Mouse (Mus musculus): ENCODE measurements around the gene Olfr676. TPM values are rescaled to one million over a fixed set of nuclear protein-coding genes. Genes with fewer than 3 reads are reported as not detected.
A peak's percentile ranks its signal among the peaks of the same experiment; 100 is the strongest.
"Not testable (repeated sequence)": the region's sequence is repeated elsewhere in the genome, so short reads cannot be mapped to it uniquely, and the experiment has no call there.

The Olfr676 gene
- total RNA-seq (2021) (not detected), polyA plus RNA-seq (2012; rRNA removed) (not detected in 2 replicates)
- long read RNA-seq, result 0 reads

DNA sequence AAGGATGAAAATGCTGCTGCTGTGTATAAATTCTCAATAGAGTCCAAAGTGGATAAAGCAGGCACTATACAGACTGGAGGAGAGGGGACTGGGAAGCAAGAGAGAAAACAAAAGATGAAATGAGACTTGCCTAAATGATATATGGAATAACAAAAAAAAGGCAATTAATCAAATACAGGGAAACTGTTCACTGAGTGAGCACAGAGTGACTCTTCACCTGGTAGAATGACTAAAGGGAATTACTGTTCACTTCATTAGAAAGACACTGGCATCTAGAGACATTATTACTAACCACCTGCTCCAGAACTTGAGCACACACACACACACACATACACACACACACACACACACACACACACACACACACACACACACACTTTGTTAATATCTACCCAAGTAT, at the start of gene Olfr676:
Gene Olfr676 (plus strand): TSS at position 301 of the 400 bp plus-strand sequence.
- Histone ChIP-seq H3K4me1 (ENCODE audit: control insufficient read depth, insufficient read depth, low read length) (no peaks in the 10 kb centered on the region), H3K4me3 (no peak within 1 kb of the TSS), H3K27me3 (ENCODE audit: control insufficient read depth, insufficient read depth, low read length) (no peaks in the 10 kb centered on the region), H3K79me2 (replicated peaks; ENCODE audit: control insufficient read depth, insufficient read depth, low read length) (no peaks in the 10 kb centered on the region), H3K36me3 (ENCODE audit: control insufficient read depth, insufficient read depth, low read length) (no peaks in the 10 kb centered on the region), H3K9ac (ENCODE audit: low read depth, low read length) (no peak within 1 kb of the TSS), H3K27ac (no peak within 1 kb of the TSS)
- intact Hi-C loops (cut with DNase I), result no loop called here
- no peak for DNase-seq
- TF ChIP-seq POLR2A (IDR thresholded peaks at IDR 0.05; ENCODE audit: insufficient read depth, low read depth, low read length) (no peak), EP300 (IDR thresholded peaks at IDR 0.05; ENCODE audit: insufficient read depth, low read depth, low read length) (no peak)

DNA sequence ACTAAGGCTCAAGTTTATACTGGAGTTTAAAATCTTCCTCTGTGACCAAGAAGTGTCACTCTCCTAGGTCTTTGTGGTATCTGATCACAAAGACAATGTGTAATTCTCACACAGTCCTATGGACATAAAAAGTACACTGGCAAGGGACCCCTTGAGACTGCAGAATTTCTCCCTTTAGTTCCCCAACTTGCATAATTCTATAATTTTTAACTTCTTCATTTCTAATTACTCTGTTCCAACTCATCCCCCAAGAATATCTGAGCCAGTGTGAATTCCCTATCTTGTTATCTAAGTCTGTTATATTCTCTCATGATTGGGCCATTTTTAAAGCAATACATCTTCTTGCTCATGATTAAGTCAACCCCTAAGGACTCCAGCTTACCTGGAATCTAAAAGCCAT, 30.6 kb upstream of the Olfr676 start, which contains the start of gene Olfr672:
Gene Olfr672 (minus strand): TSS at position 101 of the 400 bp plus-strand sequence.
- H3K9ac ChIP-seq (ENCODE audit: low read depth, low read length), result no peak within 1 kb of the TSS
- no peak within 1 kb of the TSS for H3K27ac ChIP-seq
- TF ChIP-seq EP300 (IDR thresholded peaks at IDR 0.05; ENCODE audit: insufficient read depth, low read depth, low read length), result no peak
- H3K79me2 ChIP-seq (replicated peaks; ENCODE audit: control insufficient read depth, insufficient read depth, low read length), result no peaks in the 10 kb centered on the region
- H3K36me3 ChIP-seq (ENCODE audit: control insufficient read depth, insufficient read depth, low read length), result no peaks in the 10 kb centered on the region
- H3K4me1 ChIP-seq (ENCODE audit: control insufficient read depth, insufficient read depth, low read length), result no peaks in the 10 kb centered on the region
- intact Hi-C loops (cut with DNase I), result no loop called here
- no peak within 1 kb of the TSS for H3K4me3 ChIP-seq
- no peaks in the 10 kb centered on the region for H3K27me3 ChIP-seq (ENCODE audit: control insufficient read depth, insufficient read depth, low read length)
- DNase-seq, result no peak

DNA sequence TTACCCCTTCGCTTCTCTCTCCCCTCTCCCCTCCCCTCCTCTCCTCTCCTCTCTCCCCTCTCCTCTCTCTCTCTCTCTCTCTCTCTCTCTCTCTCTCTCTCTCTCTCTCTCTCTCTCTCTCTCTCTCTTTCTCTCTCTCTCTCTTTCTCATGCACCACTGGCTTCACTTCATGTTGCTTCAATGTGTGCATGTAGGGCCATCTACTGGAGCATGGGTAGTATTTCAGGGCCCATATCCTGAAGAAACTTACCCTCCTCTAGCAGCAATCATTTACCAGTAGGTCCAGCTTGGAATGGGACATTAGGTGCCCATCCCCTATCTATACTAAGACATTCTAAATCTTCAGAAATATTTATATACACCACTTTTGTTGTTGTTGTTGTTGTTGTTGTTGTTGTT, 10.0 kb upstream of the Olfr676 start:
- no peaks in the 10 kb centered on the region for H3K36me3 ChIP-seq (ENCODE audit: control insufficient read depth, insufficient read depth, low read length)
- intact Hi-C loops (cut with DNase I), result no loop called here
- WGBS, result 63% methylated on average over 1 of the region's 1 CpGs
- no peaks in the 10 kb centered on the region for H3K79me2 ChIP-seq (replicated peaks; ENCODE audit: control insufficient read depth, insufficient read depth, low read length)
- no peak overlapping the region for H3K4me3 ChIP-seq
- H3K9ac ChIP-seq (ENCODE audit: low read depth, low read length), result no peak overlapping the region
- no peaks in the 10 kb centered on the region for H3K4me1 ChIP-seq (ENCODE audit: control insufficient read depth, insufficient read depth, low read length)
- H3K27me3 ChIP-seq (ENCODE audit: control insufficient read depth, insufficient read depth, low read length), result no peaks in the 10 kb centered on the region
- DNase-seq, result no peak
- no peak overlapping the region for H3K27ac ChIP-seq
- TF ChIP-seq POLR2A (IDR thresholded peaks at IDR 0.05; ENCODE audit: insufficient read depth, low read depth, low read length) (no peak), EP300 (IDR thresholded peaks at IDR 0.05; ENCODE audit: insufficient read depth, low read depth, low read length) (no peak), CTCF (IDR thresholded peaks at IDR 0.05) (peak; percentile 20; the same call in 1 of the 2 replicates)

DNA sequence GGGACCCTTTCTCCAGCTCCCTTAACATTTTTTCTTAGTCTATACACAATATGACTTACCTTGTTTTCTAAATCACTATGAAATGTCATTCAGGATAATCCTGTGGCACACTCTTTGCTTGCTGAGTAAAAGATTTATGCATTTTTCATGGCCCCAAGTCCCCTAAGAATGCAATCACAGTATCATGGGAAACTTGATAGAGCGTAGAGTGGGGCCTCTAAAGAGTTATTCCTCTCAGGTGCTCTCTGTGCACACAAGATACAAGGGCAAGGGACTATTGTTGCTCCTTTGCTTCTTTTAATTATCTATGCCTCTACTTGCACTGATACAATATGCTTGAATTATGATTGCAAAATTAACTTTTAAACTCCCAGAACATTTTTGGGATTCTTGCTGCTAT, 4.1 kb upstream of the Olfr676 start, which contains the start of gene Olfr675:
Gene Olfr675 (minus strand): TSS at position 101 of the 400 bp plus-strand sequence.
- Histone ChIP-seq H3K79me2 (replicated peaks; ENCODE audit: control insufficient read depth, insufficient read depth, low read length) (no peaks in the 10 kb centered on the region), H3K9ac (ENCODE audit: low read depth, low read length) (no peak within 1 kb of the TSS), H3K36me3 (ENCODE audit: control insufficient read depth, insufficient read depth, low read length) (no peaks in the 10 kb centered on the region), H3K4me1 (ENCODE audit: control insufficient read depth, insufficient read depth, low read length) (no peaks in the 10 kb centered on the region), H3K27ac (no peak within 1 kb of the TSS), H3K27me3 (ENCODE audit: control insufficient read depth, insufficient read depth, low read length) (no peaks in the 10 kb centered on the region), H3K4me3 (no peak within 1 kb of the TSS)
- intact Hi-C loops (cut with DNase I), result no loop called here
- DNase-seq, result no peak
- no peak for TF ChIP-seq CTCF (IDR thresholded peaks at IDR 0.05)
- no peak for TF ChIP-seq EP300 (IDR thresholded peaks at IDR 0.05; ENCODE audit: insufficient read depth, low read depth, low read length)
- no peak for TF ChIP-seq POLR2A (IDR thresholded peaks at IDR 0.05; ENCODE audit: insufficient read depth, low read depth, low read length)
- 62% methylated on average over 1 of the region's 1 CpGs for WGBS

DNA sequence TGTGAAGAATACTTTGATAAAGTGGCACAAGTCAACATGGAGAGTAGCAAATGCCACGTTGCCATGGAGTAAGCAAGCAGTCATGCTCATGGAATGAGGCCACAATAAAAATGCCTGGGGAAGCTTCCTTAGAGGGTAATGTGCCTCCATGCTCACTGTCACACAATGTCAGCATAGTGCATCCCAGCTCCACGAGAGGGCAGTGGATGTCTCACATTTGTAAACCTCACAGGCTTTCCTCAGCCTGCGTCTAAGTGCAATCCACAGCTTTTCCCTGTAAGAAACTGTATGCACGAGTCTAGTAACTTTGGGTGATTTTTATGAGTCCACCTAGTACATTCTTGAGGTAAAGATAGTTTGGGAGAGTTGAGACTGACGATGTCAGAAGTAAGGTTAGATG, 1.3 kb downstream of the Olfr676 start:
- H3K27me3 ChIP-seq (ENCODE audit: control insufficient read depth, insufficient read depth, low read length); intact Hi-C loops (cut with DNase I); H3K9ac ChIP-seq (ENCODE audit: low read depth, low read length); H3K4me1 ChIP-seq (ENCODE audit: control insufficient read depth, insufficient read depth, low read length); DNase-seq; H3K36me3 ChIP-seq (ENCODE audit: control insufficient read depth, insufficient read depth, low read length); H3K4me3 ChIP-seq; H3K79me2 ChIP-seq (replicated peaks; ENCODE audit: control insufficient read depth, insufficient read depth, low read length); H3K27ac ChIP-seq: not testable (repeated sequence)
- WGBS, result 47% methylated on average over 5 of the region's 5 CpGs

DNA sequence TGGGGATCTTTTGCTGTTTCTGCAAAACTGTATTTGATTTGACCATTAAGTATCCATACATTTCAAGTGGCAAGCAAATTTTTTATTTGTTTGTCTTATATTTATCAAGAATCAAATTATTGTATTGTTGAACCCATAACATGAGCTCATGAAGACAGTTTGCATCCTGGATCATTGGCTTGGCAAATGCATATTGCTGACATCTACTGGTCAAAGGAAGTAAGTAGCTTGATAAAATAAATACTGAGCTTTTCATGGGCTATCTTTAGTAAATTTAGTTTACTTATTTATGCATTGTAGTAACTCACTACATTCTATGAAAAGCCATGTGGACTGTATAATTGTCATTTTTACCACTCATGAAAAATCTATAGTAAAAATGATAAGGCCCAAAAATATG, 26.5 kb downstream of the Olfr676 start:
- H3K9ac ChIP-seq (ENCODE audit: low read depth, low read length), result no peak overlapping the region
- no peak for DNase-seq
- TF ChIP-seq CTCF (IDR thresholded peaks at IDR 0.05), result peak; percentile 32
- no peak for TF ChIP-seq POLR2A (IDR thresholded peaks at IDR 0.05; ENCODE audit: insufficient read depth, low read depth, low read length)

DNA sequence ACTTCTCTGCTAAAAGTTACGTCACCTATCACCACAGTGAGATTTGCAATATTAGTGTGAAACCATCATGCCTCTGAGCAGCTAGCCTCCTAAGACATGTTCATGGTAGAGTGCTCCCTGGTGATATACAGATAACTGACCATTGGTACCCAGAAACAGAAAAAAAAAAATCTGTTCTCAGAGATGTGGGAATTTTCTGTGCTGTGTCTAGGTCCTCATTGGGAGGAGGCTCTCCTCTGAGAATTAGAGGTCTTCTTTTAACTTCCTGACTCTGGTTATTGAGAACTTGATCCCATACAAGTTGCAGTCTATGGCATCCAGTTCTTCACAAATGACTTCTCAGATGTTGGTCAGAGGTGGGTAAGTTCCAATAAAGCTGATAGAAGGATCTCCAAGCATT, 31.7 kb downstream of the Olfr676 start, which contains the start of gene Olfr678:
Gene Olfr678 (plus strand): TSS at position 301 of the 400 bp plus-strand sequence.
- Histone ChIP-seq H3K79me2 (replicated peaks; ENCODE audit: control insufficient read depth, insufficient read depth, low read length) (no peaks in the 10 kb centered on the region), H3K27me3 (ENCODE audit: control insufficient read depth, insufficient read depth, low read length) (no peaks in the 10 kb centered on the region), H3K4me3 (no peak within 1 kb of the TSS), H3K27ac (no peak within 1 kb of the TSS), H3K4me1 (ENCODE audit: control insufficient read depth, insufficient read depth, low read length) (no peaks in the 10 kb centered on the region), H3K36me3 (ENCODE audit: control insufficient read depth, insufficient read depth, low read length) (no peaks in the 10 kb centered on the region), H3K9ac (ENCODE audit: low read depth, low read length) (no peak within 1 kb of the TSS)
- DNase-seq, result no peak
- 91% methylated on average over 1 of the region's 1 CpGs for WGBS
- TF ChIP-seq POLR2A (IDR thresholded peaks at IDR 0.05; ENCODE audit: insufficient read depth, low read depth, low read length), result no peak
- TF ChIP-seq EP300 (IDR thresholded peaks at IDR 0.05; ENCODE audit: insufficient read depth, low read depth, low read length), result no peak
- intact Hi-C loops (cut with DNase I), result no loop called here

More for the DNA sequence above, 26.5 kb downstream of the Olfr676 start:
- Histone ChIP-seq H3K36me3 (ENCODE audit: control insufficient read depth, insufficient read depth, low read length) (no peaks in the 10 kb centered on the region), H3K4me3 (no peak overlapping the region), H3K27ac (no peak overlapping the region), H3K79me2 (replicated peaks; ENCODE audit: control insufficient read depth, insufficient read depth, low read length) (no peaks in the 10 kb centered on the region), H3K4me1 (ENCODE audit: control insufficient read depth, insufficient read depth, low read length) (no peaks in the 10 kb centered on the region), H3K27me3 (ENCODE audit: control insufficient read depth, insufficient read depth, low read length) (no peaks in the 10 kb centered on the region)
- intact Hi-C loops (cut with DNase I), result no loop called here

All from heart, adult 2 months (tissue).